Mouse (Mus musculus): ENCODE measurements around the gene Rps15.

- TF ChIP-seq CTCF (IDR thresholded peaks at IDR 0.05; ENCODE audit: low read depth) (no peak), EP300 (IDR thresholded peaks at IDR 0.05; ENCODE audit: low read depth) (no peak)
Measured at GRCm38 (mm10) chr10:80315315-80315714, 23.1 kb downstream of the Rps15 start.

All from heart, postnatal 0 days (tissue).